Mouse (Mus musculus): ENCODE measurements at regions not wholly inside any gene's neighbourhood (a gene's known extent, or its start where the extent isn't known, plus 50 kb on each side); places are given as distances from the start of the nearest gene placed in this dataset.

GRCm38 (mm10) chr17:47317651-47318050, 51.0 kb upstream of the Mrps10 start:
- no peak for DNase-seq (ENCODE audit: low spot score in 2 of 2)

GRCm38 (mm10) chr17:47313162-47313561, 55.5 kb upstream of the Mrps10 start:
- no peak for DNase-seq (ENCODE audit: low spot score in 2 of 2)

- DNase-seq (ENCODE audit: low spot score in 2 of 2): no peak
These were observed 57.4 kb upstream of the Mrps10 start for GRCm38 (mm10) chr17:47311272-47311671.

- no peak for DNase-seq (ENCODE audit: low spot score in 2 of 2)
These were observed 62.5 kb upstream of the Mrps10 start for GRCm38 (mm10) chr17:47306027-47306761.

- no peak for DNase-seq (ENCODE audit: low spot score in 2 of 2)
These were observed 64.1 kb upstream of the Mrps10 start for GRCm38 (mm10) chr17:47304463-47305199.

- DNase-seq (ENCODE audit: low spot score in 2 of 2): no peak
These were observed 65.1 kb upstream of the Mrps10 start for GRCm38 (mm10) chr17:47303600-47303999.

- DNase-seq (ENCODE audit: low spot score in 2 of 2): no peak
These were observed 70.2 kb upstream of the Mrps10 start for GRCm38 (mm10) chr17:47298396-47298919.

- peak in 1 of 2 experiments; percentile 35 for DNase-seq (ENCODE audit: low spot score in 2 of 2)
These were observed 70.7 kb upstream of the Mrps10 start for GRCm38 (mm10) chr17:47297965-47298364.

- no peak for DNase-seq (ENCODE audit: low spot score in 2 of 2)
These were observed 71.8 kb upstream of the Mrps10 start for GRCm38 (mm10) chr17:47296709-47297450.

- no peak for DNase-seq (ENCODE audit: low spot score in 2 of 2)
These were observed 73.2 kb upstream of the Mrps10 start for GRCm38 (mm10) chr17:47295315-47296011.

- DNase-seq (ENCODE audit: low spot score in 2 of 2): no peak
These were observed 74.6 kb upstream of the Mrps10 start for GRCm38 (mm10) chr17:47294091-47294534.

GRCm38 (mm10) chr17:47293178-47293577, 75.5 kb upstream of the Mrps10 start:
- no peak for DNase-seq (ENCODE audit: low spot score in 2 of 2)

GRCm38 (mm10) chr17:47291558-47291957, 77.1 kb upstream of the Mrps10 start:
- no peak for DNase-seq (ENCODE audit: low spot score in 2 of 2)

GRCm38 (mm10) chr17:47285616-47286015, 83.1 kb upstream of the Mrps10 start:
- DNase-seq (ENCODE audit: low spot score in 2 of 2): no peak

- no peak for DNase-seq (ENCODE audit: low spot score in 2 of 2)
These were observed 84.5 kb upstream of the Mrps10 start for GRCm38 (mm10) chr17:47284236-47284635.

GRCm38 (mm10) chr17:47283158-47283557, 85.5 kb upstream of the Mrps10 start:
- DNase-seq (ENCODE audit: low spot score in 2 of 2): no peak

GRCm38 (mm10) chr17:47282476-47282875, 86.2 kb upstream of the Mrps10 start:
- DNase-seq (ENCODE audit: low spot score in 2 of 2): no peak

GRCm38 (mm10) chr17:47277890-47278289, 90.8 kb upstream of the Mrps10 start:
- no peak for DNase-seq (ENCODE audit: low spot score in 2 of 2)

GRCm38 (mm10) chr17:47276639-47277038, 92.0 kb upstream of the Mrps10 start:
- DNase-seq (ENCODE audit: low spot score in 2 of 2): no peak

GRCm38 (mm10) chr17:47275796-47276311, 92.8 kb upstream of the Mrps10 start:
- DNase-seq (ENCODE audit: low spot score in 2 of 2): no peak

- no peak for DNase-seq (ENCODE audit: low spot score in 2 of 2)
These were observed 95.4 kb upstream of the Mrps10 start for GRCm38 (mm10) chr17:47273309-47273708.
